Mouse (Mus musculus) heart, embryonic 12.5 days (tissue): Measurements from ENCODE around the gene Ano5. TPM values are rescaled to one million over a fixed set of nuclear protein-coding genes. Genes with fewer than 3 reads are reported as not detected.

ENCODE experiments used
- ATAC-seq: fragments of 200-750 bp; cut with Nextera tagmentation; 2 replicates; pipeline ENCODE4 v1.8.0; 2017; ENCODE audit warnings: moderate TSS enrichment, moderate library complexity; ENCODE audit not compliant: insufficient number of reproducible peaks, low FRiP score
- H3K27ac ChIP-seq: fragments of 300-500 bp; sonication (generic); 2 replicates; pipeline ENCODE4 v1.5.1; 2016; ENCODE audit warnings: mild to moderate bottlenecking, moderate library complexity; ENCODE audit not compliant: poor library complexity, severe bottlenecking
- H3K27me3 ChIP-seq: fragments of 300-500 bp; sonication (generic); replicated peaks from 2 replicates; pipeline ENCODE4 v1.6.1; 2016; ENCODE audit warnings: mild to moderate bottlenecking, moderate library complexity
- H3K36me3 ChIP-seq: fragments of 300-500 bp; sonication (generic); 2 replicates; pipeline ENCODE4 v1.6.1; 2016; ENCODE audit warnings: mild to moderate bottlenecking, moderate library complexity
- H3K4me1 ChIP-seq: fragments of 300-500 bp; sonication (generic); replicated peaks from 2 replicates; pipeline ENCODE4 v1.6.1; 2016; ENCODE audit warnings: mild to moderate bottlenecking
- H3K4me2 ChIP-seq: fragments of 300-500 bp; sonication (generic); 2 replicates; pipeline ENCODE4 v1.6.1; 2016; ENCODE audit warnings: mild to moderate bottlenecking, moderate library complexity
- H3K4me3 ChIP-seq: fragments of 300-500 bp; sonication (generic); 2 replicates; pipeline ENCODE4 v1.5.1; 2016; ENCODE audit warnings: mild to moderate bottlenecking
- H3K9ac ChIP-seq: fragments of 300-500 bp; sonication (generic); 2 replicates; pipeline ENCODE4 v1.6.1; 2016; ENCODE audit warnings: mild to moderate bottlenecking, moderate library complexity
- H3K9me3 ChIP-seq: fragments of 300-500 bp; sonication (generic); replicated peaks from 2 replicates; pipeline ENCODE4 v1.6.1; 2016; ENCODE audit warnings: mild to moderate bottlenecking, moderate library complexity
- WGBS: fragments of 180-500 bp; shearing (Covaris S2); methylation state at CpG from one replicate; pipeline ENCODE4 v1.1.7; 2016; 5-methylcytosine and 5-hydroxymethylcytosine counted together
- polyA plus RNA-seq: library from polyadenylated mRNA; unstranded; fragments of >200 nt; fragmentation: Nextera tagmentation; extraction: Ambion mirVana; gene quantifications from 2 replicates; pipeline ENCODE4 v1.2.1, GENCODE M21; 2016

Gene Ano5
- polyA plus RNA-seq, 1 experiment from 2014 or later = 0.49 TPM

DNA sequence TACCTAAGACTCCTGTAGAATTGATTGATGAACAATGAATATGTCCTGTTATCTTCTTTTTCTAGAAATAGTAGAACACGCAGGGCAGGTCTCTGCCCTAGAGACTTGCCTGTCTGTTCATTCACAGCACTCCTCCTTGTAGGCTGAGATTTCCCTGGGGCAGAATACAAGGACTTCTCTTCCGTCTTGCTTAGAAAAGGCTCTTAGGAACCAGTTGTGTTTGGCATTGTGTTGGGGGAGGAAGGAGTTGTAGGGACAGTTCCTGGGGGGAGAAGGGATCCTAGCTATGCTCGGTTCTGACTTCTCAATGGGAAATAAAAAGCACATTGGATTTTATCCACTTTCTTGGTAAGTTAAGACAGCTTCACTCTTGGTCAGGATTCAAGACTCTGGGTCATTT lies 118.4 kb downstream of the Ano5 start:
- H3K4me2 ChIP-seq = no peak overlapping the region
- H3K9me3 ChIP-seq = no peaks in the 10 kb centered on the region
- ATAC-seq = no peak
- H3K27me3 ChIP-seq = peaks cover 67% of the 10 kb centered on the region
- WGBS = 5% methylated on average over 3 of the region's 3 CpGs
- no peaks in the 10 kb centered on the region for H3K36me3 ChIP-seq
- H3K4me3 ChIP-seq = no peak overlapping the region
- 0 out of 2 replicates have a peak, but pooled peaks cover 7% of the 10 kb centered on the region for H3K4me1 ChIP-seq
- no peak overlapping the region for H3K9ac ChIP-seq
- H3K27ac ChIP-seq = no peak overlapping the region

DNA sequence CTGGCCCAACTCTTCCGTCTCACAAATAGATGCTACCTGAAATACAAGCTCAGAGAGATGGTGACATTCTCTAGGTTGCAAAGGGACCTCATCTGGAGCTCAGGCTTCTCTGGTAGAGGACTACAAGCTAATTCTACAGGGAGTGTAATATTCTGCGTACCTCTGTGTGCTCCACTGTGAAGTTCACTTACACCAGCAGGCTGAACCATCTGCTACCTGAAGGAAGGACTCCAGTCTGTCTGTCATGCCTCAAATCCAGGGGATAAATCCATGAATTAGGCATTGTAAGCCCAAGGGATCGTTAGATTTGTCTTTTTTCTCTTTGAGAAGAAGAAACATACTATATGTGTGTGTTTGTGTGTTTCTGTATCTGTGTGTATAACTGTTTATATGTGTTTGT lies 120.3 kb downstream of the Ano5 start:
- 0 out of 2 replicates have a peak, but pooled peaks cover 7% of the 10 kb centered on the region for H3K4me1 ChIP-seq
- ATAC-seq = no peak
- H3K27me3 ChIP-seq = peaks cover 47% of the 10 kb centered on the region
- no peaks in the 10 kb centered on the region for H3K36me3 ChIP-seq
- no peak overlapping the region for H3K4me3 ChIP-seq
- H3K4me2 ChIP-seq = no peak overlapping the region
- H3K9ac ChIP-seq = no peak overlapping the region
- H3K27ac ChIP-seq = no peak overlapping the region
- WGBS = 49% methylated on average over 3 of the region's 3 CpGs
- H3K9me3 ChIP-seq = no peaks in the 10 kb centered on the region

DNA sequence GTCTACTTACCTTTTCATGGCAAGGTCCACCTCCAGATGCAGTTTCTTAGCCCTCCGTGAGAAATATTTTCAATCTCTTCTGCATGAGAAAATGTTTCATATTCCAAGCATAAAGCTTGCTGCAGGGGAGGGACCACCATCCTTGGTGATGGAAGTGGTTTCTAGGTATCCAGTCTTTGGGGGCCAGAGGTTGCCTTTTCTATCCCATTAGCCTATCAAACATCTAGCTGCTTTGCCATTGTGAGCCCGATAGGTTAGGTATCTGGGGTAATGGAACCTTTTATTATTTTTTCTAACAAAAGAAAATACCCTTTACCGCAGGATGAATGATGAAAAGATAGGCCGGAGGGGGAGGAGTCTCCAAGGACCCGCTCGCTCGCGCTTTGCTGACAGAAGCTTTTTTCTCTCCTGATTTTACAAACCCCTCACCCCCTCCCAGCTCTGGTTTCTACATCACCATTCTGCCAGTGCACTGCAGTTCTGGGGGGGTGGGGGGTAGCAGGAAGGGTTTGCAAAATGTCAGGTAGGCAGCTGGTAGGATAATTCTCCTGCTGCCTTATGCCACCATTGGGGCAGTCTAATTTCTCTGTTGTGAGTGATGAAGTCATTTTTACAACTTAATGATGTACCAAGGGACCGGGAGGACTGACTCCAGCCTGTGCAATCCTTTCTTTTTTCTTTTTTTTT lies 121.9 kb downstream of the Ano5 start:
- H3K9ac ChIP-seq = no peak overlapping the region
- WGBS = 7% methylated on average over 9 of the region's 9 CpGs
- no peak for ATAC-seq

DNA sequence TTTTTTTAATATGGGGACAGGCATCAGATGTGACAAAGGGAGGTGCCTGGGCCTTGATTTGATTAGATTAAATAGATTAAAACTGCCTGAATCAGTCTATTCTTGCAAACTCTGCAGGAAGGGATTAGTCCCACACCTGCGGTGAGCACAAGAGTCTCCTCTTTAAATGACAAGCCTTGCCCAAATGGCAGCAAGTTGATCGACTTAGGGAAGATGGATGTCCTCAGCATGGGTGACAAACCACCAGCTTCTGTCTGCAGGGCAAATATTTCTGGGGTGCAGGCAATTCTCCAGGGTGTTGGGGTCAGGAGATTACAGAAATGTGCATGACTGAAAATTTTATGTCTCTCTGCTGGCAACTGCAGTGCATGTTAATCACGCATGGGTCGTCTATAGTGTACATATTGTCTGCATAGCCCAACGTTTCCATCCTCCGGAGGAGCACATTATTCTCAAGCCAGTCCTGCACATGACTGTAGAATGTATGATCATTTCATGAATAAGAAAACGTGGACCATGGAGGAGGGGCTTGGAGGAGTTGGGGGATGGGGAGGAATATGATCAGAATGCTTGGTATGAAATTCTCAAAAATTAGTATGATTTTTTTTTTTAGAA lies 122.5 kb downstream of the Ano5 start:
- H3K4me3 ChIP-seq = no peak overlapping the region
- H3K4me2 ChIP-seq = no peak overlapping the region
- H3K4me1 ChIP-seq = no peaks in the 10 kb centered on the region
- H3K36me3 ChIP-seq = no peaks in the 10 kb centered on the region
- H3K9ac ChIP-seq = no peak overlapping the region
- H3K27ac ChIP-seq = no peak overlapping the region
- ATAC-seq = no peak
- 10% methylated on average over 7 of the region's 7 CpGs for WGBS
- no peaks in the 10 kb centered on the region for H3K9me3 ChIP-seq
- peaks cover 29% of the 10 kb centered on the region for H3K27me3 ChIP-seq

More for the DNA sequence above, 121.9 kb downstream of the Ano5 start:
- no peak overlapping the region for H3K4me2 ChIP-seq
- no peak overlapping the region for H3K27ac ChIP-seq
- no peak overlapping the region for H3K4me3 ChIP-seq
- no peaks in the 10 kb centered on the region for H3K9me3 ChIP-seq
- peaks cover 32% of the 10 kb centered on the region for H3K27me3 ChIP-seq
- H3K36me3 ChIP-seq = no peaks in the 10 kb centered on the region
- no peaks in the 10 kb centered on the region for H3K4me1 ChIP-seq

Other genes with a start within 250 kb of the Ano5 start
- 0.08 TPM in 1 of 2 replicates, not detected in the other for gene Slc17a6, start 111.0 kb downstream of the Ano5 start, polyA plus RNA-seq